Mouse (Mus musculus) CH12F3 (cell line): ENCODE data around the gene Gm20806.
"Not testable (repeated sequence)": the region's sequence is repeated elsewhere in the genome, so short reads cannot be mapped to it uniquely, and the experiment has no call there.

ENCODE experiments used
- in situ Hi-C: fragments of 300-500 bp; cut with MboI; formaldehyde crosslinking; loops from 2 replicates; pipeline ENCODE4 v1.14.3; 2020; ENCODE audit warnings: low sequenced_read_pairs

Gm20806 gene

DNA sequence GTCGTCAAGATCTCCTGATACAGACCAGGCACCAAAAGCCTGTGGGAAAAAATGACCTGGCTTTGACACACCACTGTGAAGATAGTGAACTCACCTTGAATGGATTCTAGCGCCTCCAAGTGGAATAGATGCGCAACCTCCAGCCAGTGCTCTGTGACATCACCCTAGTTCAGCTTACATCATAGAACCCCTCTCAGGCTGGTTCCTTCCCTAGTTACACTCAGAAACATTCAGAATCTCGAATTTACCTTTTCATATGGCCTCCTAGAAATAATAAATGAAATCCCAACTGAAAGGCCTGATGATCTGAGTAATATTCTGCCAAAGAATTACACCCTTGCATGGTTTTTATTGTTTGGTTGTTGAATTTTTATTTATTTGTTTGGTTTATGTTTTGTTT lies at the start of gene Gm20806:
Gene Gm20806 (minus strand): TSS at position 101 of the 400 bp plus-strand sequence.
- in situ Hi-C loops = not testable (repeated sequence)
